ENCODE assay signal across 24 mouse cellular contexts in genomic region chr9:56810916-56811315, GRCm38 (mm10). TPM values are rescaled to one million over a fixed set of nuclear protein-coding genes. Genes with fewer than 3 reads are reported as not detected.
"Had no signal": no experiment of that assay in that cellular context is flagged by ENCODE, and none has a peak within 500 bp of the region (broad histone marks: within the 10 kb centered on the region; RNA-seq: fewer than 3 reads in every experiment).

No protein-coding gene starts in this region.

- H3K27me3 ChIP-seq: liver, embryonic 15.5 days had no signal

- H3K9ac ChIP-seq: limb, embryonic 12.5 days; liver, embryonic 12.5 days; liver, embryonic 15.5 days; lung, embryonic 15.5 days; neural tube, embryonic 13.5 days had no signal

- DNase-seq: kidney, adult 18-20 months; kidney, adult 9 months; kidney, postnatal 14 days; kidney, postnatal 4 days; liver; lung, postnatal 14 days; lung, postnatal 4 days; midbrain, embryonic 14.5 days; thymus, adult 18-20 months; thymus, postnatal 36 days had no signal

- H3K9me3 ChIP-seq: liver, embryonic 12.5 days; liver, embryonic 15.5 days; lung, embryonic 15.5 days had no signal

- H3K4me3 ChIP-seq: limb, embryonic 12.5 days; liver, embryonic 12.5 days; liver, embryonic 15.5 days; lung, embryonic 15.5 days; myocyte; neural tube, embryonic 13.5 days had no signal

- H3K4me2 ChIP-seq: limb, embryonic 12.5 days; liver, embryonic 12.5 days; liver, embryonic 15.5 days; lung, embryonic 15.5 days; midbrain, embryonic 11.5 days; neural tube, embryonic 13.5 days had no signal

- H3K27ac ChIP-seq: limb, embryonic 12.5 days; liver, embryonic 12.5 days; liver, embryonic 15.5 days; lung, embryonic 15.5 days; neural tube, embryonic 13.5 days had no signal

- H3K4me1 ChIP-seq: liver, embryonic 12.5 days; liver, embryonic 15.5 days; lung, embryonic 15.5 days; neural tube, embryonic 13.5 days had no signal

- H3K36me3 ChIP-seq: limb, embryonic 12.5 days; liver, embryonic 12.5 days; liver, embryonic 15.5 days; lung, embryonic 15.5 days; neural tube, embryonic 13.5 days had no signal

- ATAC-seq: liver, embryonic 12.5 days had no signal

RNA-seq across cellular contexts. Expression of gene Lingo1, which starts 14.6 kb away (rescaled TPM):
- total RNA-seq: megakaryocyte progenitor cell, adult 5-6 weeks; megakaryocyte-erythroid progenitor cell, adult 5-6 weeks; monocyte, adult 5-6 weeks; neutrophil, adult 5-6 weeks had no signal

RNA-seq across cellular contexts. Expression of gene Odf3l1, which starts 53.6 kb away (rescaled TPM):
- total RNA-seq: layer of hippocampus, adult 18-20 months; layer of hippocampus, postnatal 14 days; left cerebral cortex, postnatal 36 days; megakaryocyte progenitor cell, adult 5-6 weeks; megakaryocyte-erythroid progenitor cell, adult 5-6 weeks; monocyte, adult 5-6 weeks; neutrophil, adult 5-6 weeks had no signal
- polyA plus RNA-seq: liver, embryonic 12.5 days; midbrain, embryonic 11.5 days; midbrain, embryonic 14.5 days; neural tube, embryonic 13.5 days had no signal

RNA-seq across cellular contexts. Expression of gene Cspg4, which starts 53.9 kb away (rescaled TPM):
- total RNA-seq: megakaryocyte progenitor cell, adult 5-6 weeks; megakaryocyte-erythroid progenitor cell, adult 5-6 weeks; monocyte, adult 5-6 weeks; neutrophil, adult 5-6 weeks had no signal
